Mouse (Mus musculus): ENCODE measurements around the gene Pla2g12a.

The Pla2g12a gene

DNA sequence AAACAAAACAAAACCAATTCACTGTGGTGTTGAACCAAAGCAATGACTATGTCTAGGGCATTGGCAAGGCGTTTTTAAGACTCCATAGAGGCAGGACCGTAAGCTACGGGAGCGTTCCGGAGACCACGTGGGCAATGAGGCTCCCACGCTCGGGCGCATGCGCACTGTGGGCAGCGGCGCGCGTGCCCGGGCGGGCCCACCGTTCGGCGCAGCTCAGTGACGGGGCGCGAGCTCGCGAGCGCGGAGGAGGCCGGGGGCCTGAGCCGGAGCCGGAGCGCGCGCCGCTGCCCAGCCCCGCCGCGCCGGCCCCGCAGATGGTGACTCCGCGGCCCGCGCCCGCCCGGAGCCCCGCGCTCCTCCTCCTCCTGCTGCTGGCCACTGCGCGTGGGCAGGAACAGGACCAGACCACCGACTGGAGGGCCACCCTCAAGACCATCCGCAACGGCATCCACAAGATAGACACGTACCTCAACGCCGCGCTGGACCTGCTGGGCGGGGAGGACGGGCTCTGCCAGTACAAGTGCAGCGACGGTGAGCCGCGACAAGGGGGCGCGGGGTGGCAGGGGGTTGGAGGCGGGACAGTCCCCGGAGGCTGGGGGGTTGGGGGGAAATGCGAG, at the start of gene Pla2g12a:
Pla2g12a (plus strand) TSS at position 202 of the 617 bp plus-strand sequence.
- DNase-seq = peak; percentile 76 to 78

DNA sequence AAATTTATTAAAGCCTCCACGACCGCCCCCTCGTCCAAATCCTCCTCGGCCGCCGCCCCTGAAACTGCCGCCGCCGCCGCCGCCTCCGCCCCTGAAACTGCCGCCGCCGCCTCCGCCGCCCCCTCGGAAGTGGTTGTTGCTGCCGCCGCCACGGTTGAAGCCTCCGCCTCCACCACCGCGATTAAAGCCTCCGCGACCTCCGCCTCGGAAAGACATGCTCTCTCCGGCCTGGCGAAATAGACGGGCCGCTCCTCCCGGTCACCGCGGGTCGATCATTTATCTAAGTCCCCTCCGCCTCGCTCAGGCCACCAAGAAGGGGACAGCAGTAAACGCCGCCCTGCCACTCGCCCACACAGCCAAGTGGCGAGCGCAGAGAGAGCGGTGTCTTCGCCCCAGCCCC, 47.8 kb upstream of the Pla2g12a start:
- peak; percentile 42 to 43 for DNase-seq

DNA sequence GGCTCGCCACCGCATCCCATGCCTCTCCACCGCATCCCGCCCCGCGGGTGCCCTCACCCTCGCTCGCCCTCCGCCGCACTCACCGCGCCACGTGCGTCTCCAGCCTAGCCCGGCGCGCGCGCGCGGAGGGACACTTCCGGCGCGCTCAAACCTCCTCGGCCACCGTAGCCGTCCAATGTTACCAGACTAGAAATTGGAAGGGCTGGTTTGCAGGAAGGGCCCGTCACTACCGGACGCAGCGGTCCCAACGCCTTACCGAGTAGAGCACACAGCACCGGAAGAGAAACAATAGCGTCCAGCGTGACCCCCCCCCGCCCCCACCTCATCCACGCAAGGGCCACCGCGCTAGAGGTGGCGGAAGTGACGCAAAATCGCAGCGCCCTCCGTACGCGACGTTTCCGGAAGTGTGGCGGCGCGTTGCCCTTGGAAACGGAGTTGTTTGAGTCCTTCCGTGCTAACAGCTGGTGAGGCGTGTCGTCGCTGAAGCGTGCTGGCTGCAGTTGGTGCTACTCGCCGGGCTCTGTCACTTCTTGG, 47.3 kb upstream of the Pla2g12a start, which contains the start of gene Gar1:
Gar1 (minus strand) TSS at position 362 of the 534 bp plus-strand sequence.
- DNase-seq = peak; percentile 86 to 91

DNA sequence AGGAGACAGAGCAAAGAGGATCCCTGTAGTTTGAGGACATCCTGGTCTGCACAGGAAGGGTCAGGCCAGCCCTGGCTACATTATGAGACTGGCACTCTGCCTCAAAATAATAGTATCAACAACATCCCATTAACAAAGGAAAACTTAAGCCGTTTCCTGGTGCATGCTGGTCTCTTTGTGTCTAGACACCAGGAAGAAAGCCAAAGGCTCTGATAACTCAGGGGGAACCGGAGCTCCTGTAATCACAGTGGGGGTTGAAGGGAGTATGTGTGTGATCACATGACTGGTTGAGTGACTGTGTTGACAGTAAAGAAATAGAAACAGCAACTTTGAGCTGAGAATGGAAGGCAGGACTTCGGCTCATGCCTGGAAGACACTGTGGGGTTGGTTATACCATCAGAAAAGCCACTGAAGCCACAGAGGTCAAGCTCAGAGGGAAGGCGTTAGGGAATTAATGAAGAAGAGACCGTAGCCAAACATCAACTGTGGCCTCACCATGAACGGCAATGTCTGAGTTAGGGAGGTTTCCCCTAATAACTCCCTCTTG, 42.9 kb upstream of the Pla2g12a start, which contains the start of gene Cfi:
Cfi (plus strand) TSS at position 497 of the 547 bp plus-strand sequence.
- DNase-seq = no peak

DNA sequence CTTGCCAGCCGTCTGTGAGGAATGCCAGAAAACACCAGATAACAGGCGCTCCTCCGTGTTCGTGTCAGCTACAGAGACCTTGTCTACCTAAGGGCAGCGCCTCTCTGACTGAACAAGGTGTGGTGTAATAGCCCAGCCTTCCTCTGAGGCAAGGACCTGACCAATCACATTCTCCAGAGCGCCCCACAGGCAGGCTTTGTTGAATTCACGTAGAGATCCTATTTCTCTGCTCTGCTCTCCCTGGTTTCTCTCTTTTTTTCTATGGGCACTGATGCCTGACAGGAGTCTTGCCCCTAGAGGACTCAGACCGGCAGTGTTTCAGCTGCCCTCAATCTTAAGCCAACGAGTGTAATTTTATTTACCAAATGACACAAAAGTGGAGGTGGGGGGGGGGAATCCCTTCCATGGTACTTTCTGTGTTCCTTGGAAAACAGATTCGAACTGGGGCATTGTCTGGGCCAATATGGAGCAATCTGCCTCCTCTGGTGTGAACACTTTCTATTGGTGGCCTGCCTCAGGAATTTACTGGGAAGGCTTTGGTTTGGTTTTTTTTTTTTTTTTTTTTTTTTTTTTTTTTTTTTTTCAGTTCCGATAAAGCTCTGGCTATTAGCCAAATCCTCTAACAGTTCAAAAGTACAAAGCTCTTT, 42.2 kb upstream of the Pla2g12a start:
- no peak for DNase-seq

DNA sequence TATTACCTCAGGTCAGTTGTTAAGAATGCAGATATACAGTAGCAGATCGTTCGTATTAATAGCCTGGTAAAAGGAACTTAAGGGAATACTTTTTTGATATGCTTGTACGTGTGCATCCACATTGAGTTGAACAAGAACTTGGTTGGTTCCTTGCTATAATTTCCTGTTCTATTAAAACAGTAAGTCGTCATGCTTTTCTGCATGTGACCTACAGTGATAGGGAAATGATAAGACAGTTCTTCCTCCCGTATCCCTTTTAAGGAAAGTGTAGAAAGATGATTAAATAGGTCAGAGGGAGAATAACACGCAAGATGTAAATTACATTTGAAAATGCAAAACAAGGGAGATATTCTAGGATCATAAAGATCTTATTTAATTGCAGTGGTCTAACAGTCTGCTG, 41.4 kb upstream of the Pla2g12a start:
- no peak for DNase-seq

DNA sequence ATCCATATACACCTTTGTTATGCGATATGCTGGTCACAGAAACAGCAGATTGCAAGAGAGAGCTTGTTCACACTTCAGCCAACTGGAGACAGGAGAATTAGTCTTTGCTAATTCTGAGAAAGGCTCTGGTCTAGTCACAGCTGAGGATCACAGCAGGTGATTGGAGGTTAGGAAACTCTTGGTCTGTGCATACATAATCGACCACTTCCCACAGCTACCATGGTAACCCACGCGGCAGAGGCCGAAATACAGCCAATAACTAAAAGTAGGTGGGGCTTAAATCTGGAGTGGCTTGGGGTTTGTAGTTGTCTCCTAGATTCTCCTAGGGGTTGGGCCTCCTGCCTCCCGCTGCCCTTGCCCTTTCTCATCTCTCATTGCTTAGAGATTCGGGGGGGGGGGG, 40.4 kb upstream of the Pla2g12a start:
- DNase-seq = no peak

DNA sequence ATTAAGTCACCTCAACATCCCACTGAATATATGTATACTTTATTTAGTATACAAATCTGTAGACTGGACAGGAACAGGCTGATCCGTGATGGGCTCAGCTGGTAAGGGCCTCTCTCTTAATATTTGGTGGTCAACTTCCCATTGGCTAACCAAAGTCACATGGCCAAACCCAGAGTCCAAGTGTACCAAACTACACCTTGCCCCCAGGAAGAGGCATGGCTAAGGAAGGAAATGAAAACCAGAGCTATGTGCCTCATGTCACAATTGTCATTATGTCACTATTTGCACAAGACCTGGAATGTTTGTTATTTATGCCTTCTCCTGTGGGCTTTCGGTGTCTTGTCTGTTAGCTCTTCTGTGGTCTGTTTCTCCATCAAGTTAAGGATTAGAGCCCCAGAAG, 32.5 kb upstream of the Pla2g12a start:
- no peak for DNase-seq

DNA sequence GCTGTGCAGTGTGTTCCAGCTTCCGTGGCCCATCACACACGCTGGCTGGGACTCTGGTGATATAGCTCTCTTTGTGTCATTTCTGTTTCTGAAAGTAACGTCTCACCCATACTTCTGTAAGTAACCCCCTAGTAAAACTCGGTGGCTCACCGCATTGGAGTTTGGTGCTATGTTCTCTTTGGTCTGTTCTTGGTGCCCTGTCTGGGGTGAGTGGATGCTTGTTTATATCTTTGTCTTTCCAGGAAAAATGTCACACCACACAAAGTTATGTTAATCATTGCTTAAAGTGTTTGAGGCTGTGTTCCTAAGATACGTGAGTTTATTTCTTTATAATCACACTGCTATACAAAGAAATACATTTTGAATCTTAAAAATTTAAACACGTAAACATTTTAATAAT, 31.6 kb upstream of the Pla2g12a start:
- no peak for DNase-seq

DNA sequence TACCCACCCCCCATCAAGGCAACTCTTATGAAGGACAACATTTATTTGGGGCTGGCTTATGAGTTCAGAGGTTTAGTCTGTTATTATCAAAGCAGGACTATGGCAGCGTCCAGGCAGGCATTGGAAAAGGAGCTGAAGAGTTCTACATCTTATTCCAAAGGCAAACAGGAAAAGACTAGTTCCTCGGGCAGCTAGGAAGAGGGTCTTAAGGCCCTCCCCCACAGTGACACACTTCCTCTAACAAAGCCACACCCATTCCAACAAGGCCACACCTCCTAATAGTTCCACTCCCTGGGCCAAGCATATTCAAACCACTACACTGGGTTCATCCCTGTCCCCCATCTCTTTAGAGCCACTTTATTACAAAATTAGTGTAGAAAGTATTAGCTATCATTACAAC, 15.8 kb upstream of the Pla2g12a start:
- no peak for DNase-seq

DNA sequence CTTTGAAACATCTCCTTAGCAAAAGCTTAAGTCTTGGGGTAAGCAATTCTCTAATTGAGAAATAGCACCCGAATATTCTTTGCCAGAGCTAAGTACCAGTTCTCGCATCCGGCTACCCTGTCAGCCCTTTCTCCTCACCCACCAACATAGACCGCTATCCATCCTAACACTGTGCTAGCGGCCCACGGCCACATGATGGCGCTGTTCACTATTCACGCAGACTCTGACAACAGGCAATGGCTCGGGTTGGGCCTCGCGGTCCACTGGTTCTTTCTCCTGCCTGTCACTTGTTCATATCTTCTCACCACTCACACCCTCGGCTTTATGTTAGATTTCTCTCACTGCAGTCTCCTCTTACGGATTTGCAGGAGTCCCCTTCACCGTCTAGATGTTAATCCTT, 14.7 kb upstream of the Pla2g12a start:
- no peak for DNase-seq

DNA sequence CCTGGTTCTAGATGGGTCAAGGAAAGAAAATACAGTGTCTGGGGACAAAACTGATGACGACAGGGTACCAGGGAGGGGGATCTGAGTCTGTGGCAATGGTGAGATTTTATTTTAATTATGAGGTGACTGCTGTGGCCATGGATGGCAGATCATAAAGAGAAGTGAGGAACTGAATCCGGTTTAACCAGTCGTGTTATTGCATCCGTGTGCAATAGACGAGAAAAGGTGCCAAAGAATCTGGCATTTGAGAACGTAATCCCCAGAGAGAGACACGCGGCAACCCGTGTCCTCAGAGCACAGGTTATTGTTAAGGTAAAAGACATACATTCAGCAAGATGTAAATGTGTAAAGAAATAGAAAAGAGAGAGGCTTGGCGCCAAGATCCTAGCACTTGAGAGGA, 1.1 kb upstream of the Pla2g12a start:
- DNase-seq = no peak

DNA sequence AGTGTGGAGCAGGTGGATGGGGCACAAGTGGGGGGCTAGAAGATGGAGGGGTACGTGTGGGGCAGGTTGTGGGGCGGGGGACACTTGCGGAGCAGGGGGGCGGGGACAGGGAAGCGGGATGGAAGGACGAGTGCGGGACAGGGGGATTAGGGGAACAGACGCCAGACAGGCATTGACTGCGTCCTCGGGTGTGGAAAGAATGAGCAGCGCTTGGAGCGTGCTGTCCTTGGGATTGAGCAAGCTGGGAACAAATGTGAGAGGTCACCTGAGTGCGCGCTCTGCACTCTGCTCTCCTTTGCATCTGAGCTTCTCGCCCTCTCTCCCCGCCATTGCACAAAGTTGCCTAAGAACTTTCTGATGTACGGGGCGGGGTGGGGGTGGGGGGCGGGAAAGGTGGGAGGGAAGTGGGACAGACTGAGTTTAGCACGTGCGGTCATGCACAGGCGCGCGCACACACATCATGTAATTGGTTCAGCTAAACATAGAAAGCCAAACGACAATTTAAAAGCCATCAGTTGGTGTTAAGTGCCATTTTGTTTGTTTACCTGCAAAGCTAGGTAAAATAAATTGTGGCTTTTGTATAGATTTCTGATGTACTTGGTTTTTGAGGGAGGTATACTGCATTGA, 838 bp downstream of the Pla2g12a start:
- no peak for DNase-seq

DNA sequence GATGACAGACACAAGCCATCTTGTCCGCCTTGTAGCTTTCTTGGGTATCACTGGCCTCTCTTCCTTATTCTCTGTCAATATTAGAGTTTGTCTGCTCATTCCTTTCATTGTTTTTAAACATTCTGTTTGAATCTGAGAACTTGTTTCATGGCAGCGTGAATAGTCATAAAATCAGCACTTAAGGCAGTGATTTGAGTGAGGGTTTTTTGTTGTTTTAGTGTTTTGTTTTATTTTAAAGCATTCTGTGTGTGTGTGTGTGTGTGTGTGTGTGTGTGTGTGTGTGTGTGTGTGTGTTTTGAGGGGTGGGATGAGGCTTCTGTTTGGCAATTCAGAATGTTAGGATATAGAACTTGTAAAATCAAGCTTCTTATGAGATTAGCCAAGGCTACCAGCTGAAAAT, 1.5 kb downstream of the Pla2g12a start:
- no peak for DNase-seq

DNA sequence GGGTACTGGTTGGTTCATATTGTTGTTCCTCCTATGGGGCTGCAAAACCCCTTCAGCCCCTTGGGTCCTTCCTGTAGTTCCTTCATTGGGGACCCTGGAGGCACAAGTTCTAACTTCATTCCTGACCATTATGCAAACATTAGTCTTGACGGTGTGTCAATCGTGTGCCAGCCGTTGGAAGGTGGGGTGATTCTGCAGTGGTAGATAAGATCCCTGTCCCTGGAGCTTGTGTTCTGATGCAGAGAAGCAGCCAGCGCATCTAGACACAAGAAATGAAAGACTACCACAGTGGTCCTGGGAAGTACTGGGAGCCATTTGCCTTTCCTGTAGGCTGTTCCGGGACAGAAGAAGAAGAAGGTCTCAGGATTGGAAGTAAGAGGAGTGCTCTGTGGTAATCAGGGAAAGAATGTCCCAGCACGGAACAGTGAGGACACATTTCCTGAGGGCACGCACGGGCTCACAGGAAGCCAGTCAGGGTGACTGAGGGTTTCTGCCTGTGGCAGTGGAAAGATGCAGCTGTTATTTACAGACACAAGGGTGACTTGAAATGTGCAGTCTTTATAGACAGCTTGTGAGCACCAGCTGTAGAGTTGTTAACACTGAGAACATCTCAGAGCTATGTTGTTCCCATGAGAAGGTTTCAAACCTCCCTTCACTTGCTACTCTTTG, 2.7 kb downstream of the Pla2g12a start:
- peak; percentile 30 to 40 for DNase-seq

DNA sequence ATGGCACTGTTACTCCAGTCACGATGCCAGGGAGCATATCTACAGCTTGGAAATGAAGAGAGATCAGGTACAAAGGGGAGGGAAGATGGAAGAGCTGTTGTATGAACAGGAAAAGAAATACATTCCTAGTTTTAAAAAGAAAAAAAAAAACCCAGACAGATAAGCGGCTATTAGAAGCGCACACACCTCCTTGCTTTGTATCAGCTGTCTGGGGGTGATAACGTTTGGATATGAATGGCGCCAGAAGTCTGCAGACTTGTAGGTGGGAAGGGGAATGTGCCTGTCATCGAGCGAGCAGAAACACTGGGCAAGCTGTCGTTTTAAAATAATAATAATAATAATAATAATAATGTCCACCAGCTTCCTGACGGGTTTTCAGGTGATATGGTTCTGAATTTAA, 7.2 kb downstream of the Pla2g12a start:
- DNase-seq = no peak

DNA sequence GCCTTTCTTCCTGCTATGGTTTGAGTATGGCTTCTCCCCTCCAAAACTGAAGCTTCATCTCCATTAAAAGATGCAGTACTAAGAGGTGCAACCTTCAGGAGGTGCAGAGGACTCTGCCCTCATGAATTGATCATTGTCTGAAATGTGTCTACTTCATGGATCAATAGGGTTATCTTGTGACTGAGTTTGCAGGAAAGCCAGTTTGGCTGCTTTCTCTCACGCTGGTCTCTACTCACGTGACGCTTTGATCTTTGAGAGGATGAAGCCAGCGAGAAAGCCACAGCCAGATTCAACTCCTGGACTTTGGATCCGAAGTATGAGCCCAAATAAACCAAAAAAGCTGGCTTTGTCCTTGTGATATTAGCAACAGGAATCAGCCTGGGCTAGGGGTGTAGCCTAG, 8.0 kb downstream of the Pla2g12a start:
- DNase-seq = no peak

DNA sequence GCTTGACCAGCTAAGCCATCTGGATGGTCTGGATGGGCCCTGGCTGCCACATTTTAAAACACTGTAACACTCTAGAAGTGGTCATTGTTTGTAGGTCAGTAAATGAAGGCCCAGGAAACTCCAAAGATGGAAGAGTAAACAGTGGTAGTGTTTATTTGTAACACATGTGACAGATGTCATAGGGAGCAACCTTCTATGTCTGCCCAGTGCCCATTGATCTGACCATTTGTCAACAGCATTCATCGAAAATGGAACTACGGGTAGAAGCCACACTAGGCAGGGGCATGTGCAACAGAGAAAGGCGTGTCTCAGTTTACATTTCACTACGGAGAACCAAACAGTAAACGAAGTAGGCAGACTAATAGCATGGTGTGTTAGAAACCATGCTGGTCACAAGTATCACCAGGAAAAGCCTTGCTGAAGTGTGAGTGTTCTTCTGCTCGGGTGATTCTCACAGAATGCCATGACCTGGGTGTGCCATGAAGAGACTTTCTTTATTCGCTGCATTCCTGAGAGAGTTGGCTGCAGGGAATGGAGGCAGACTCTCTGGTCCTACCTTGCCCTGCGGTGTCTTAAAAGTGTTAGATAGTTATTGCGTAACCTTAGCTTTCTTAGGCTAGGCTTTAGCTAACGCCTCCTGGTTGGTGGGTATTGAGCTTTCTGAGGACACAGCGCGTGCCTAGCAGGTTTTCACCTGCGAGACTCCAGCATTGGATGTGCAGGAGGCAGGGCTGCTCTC, 9.5 kb downstream of the Pla2g12a start:
- DNase-seq = no peak

DNA sequence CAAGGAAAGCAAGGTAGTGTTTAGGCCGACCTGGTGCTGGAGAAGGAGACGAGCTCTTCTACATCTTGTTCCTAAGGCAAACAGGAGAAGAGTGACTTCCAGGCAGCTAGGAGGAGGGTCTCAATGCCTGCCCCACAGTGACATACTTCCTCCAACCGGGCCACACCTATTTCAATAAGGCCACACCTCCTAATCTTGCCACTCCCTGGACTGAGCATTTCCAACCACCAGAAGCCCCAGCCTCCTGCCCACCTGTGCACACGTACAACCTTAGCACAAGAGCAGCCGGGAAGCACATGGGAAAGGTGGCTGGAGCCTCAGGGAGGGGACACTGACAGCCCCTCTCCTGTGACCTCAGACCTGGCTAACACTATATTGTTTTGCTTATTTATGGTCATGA, 13.6 kb downstream of the Pla2g12a start:
- DNase-seq = no peak

DNA sequence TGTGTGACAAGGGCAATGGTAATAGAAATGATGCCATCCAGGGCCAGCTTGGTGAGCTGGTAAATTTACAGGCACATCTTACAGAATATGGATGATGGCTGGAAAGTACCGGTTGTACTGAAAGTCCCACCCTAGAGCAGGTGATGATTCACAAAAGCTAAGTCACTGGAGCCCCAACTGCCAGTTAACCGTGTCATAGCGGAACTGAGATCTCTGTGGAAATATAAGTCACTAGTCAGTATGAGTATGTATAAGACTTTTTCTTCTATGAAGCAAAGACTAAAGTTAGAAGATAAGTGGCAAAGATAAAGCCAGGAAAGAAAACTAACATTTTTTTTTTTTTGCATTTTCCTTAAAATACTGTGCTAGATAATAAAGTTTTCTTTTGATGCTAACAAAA, 14.7 kb downstream of the Pla2g12a start:
- no peak for DNase-seq

DNA sequence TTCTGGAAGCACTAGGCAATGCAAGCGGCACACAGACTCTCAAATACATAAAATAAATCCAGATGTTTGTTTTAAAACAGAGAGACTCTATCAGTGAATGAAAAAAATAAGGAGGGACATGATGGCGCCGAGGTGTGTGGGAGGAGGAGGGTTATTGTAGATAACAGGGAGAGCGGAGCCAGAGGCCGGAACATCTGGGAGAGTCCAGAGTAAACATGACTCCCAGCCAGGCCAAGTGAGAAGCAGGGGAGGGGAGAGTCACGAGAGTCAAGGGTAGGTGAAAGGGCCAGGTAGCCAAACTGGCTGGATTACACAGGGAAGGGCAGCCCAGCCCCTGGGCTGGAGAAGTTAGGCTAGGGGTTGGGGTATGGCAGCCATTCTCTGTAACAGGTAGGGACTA, 18.2 kb downstream of the Pla2g12a start:
- no peak for DNase-seq

DNA sequence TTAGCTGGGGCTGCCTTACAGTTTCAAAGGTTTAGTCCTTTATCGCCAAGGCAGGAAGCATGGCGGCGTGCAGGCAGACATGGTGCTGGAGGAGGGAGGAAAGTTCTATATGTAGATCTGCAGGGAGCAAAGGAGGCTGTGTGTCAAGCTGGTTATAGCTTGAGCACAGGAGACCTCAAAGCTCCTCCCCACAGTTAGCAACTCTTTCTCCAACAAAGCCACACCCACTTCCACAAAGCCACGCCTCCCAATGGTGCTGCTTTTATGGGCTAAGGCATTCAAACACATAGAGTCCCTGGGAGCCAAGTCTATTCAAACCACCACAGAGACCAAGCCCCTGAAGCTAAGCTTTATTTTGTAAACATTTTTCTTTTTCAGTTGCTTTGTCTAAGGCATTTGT, 20.5 kb downstream of the Pla2g12a start:
- DNase-seq = no peak

Data from thymus, adult 18-20 months (tissue).